Mouse (Mus musculus) midbrain, embryonic 12.5 days (tissue): Measurements from ENCODE around the gene Myocos. TPM values are rescaled to one million over a fixed set of nuclear protein-coding genes. Genes with fewer than 3 reads are reported as not detected.

ENCODE experiments used
- ATAC-seq: fragments of 200-750 bp; cut with Nextera tagmentation; 2 replicates; pipeline ENCODE4 v1.8.0; 2017; ENCODE audit warnings: low read depth, moderate TSS enrichment, moderate library complexity; ENCODE audit not compliant: low FRiP score
- H3K27ac ChIP-seq: fragments of 300-500 bp; sonication (generic); replicated peaks from 2 replicates; pipeline ENCODE4 v1.5.1; 2016; ENCODE audit warnings: mild to moderate bottlenecking
- H3K27me3 ChIP-seq: fragments of 300-500 bp; sonication (generic); 2 replicates; pipeline ENCODE4 v1.6.1; 2016; ENCODE audit warnings: mild to moderate bottlenecking
- H3K36me3 ChIP-seq: fragments of 300-500 bp; sonication (generic); 2 replicates; pipeline ENCODE4 v1.6.1; 2016
- H3K4me1 ChIP-seq: fragments of 300-500 bp; sonication (generic); 2 replicates; pipeline ENCODE4 v1.6.1; 2016
- H3K4me2 ChIP-seq: fragments of 300-500 bp; sonication (generic); replicated peaks from 2 replicates; pipeline ENCODE4 v1.6.1; 2016; ENCODE audit warnings: mild to moderate bottlenecking, moderate library complexity
- H3K4me3 ChIP-seq: fragments of 300-500 bp; sonication (generic); 2 replicates; pipeline ENCODE4 v1.5.1; 2016; ENCODE audit warnings: mild to moderate bottlenecking
- H3K9ac ChIP-seq: fragments of 300-500 bp; sonication (generic); replicated peaks from 2 replicates; pipeline ENCODE4 v1.6.1; 2016; ENCODE audit warnings: mild to moderate bottlenecking, moderate library complexity
- H3K9me3 ChIP-seq: fragments of 300-500 bp; sonication (generic); 2 replicates; pipeline ENCODE4 v1.6.1; 2016; ENCODE audit warnings: mild to moderate bottlenecking
- WGBS: fragments of 180-500 bp; shearing (Covaris S2); methylation state at CpG from one replicate; pipeline ENCODE4 v1.1.7; 2016; 5-methylcytosine and 5-hydroxymethylcytosine counted together
- microRNA-seq: library from miRNA; unstranded; fragments of <30 nt; microRNA quantifications from one replicate; pipeline ENCODE4, GENCODE M21; 2017
- polyA plus RNA-seq: library from polyadenylated mRNA; unstranded; fragments of >200 nt; fragmentation: Nextera tagmentation; extraction: Ambion mirVana; gene quantifications from 2 replicates; pipeline ENCODE4 v1.2.1, GENCODE M21; 2016

Myocos gene
- polyA plus RNA-seq, 1 experiment from 2014 or later: not detected

DNA sequence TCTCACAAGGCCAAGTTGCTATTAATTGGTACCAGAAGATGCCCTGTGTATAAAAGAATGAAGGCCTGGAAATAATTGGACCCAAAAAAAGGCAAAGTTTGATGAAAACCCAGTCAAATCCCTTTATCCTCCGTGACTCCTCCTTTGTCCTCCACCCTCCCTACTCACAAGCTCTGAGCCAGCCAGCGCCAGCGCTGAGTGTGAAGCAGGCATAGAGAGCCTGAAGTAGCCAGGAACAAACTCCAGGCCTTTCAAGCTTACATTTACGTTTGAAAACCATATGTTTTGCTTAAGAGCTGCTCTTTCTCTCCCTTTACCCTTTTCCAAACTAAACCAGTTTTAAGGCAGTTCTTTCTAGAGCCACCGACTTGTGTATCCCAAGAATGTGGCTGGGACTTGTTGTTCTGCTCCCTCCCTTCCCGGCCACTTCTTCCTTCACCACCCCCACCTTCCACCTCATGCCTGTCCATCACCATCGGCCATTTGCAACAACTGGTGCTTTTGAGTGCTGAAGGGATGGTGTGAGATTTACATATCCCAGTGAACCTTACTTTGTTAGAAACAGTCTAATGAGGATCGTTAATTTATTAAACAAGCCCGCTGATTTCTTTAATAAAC is 48.3 kb downstream of the Myocos start:
- H3K4me1 ChIP-seq: peaks cover 13% of the 10 kb centered on the region; the same call in 1 of the 2 replicates
- H3K4me2 ChIP-seq: no peak overlapping the region
- H3K36me3 ChIP-seq: no peaks in the 10 kb centered on the region
- no peaks in the 10 kb centered on the region for H3K9me3 ChIP-seq
- no peak overlapping the region for H3K4me3 ChIP-seq
- H3K27ac ChIP-seq: peak overlapping the region; percentile 52; the same call in 1 of the 2 replicates
- H3K27me3 ChIP-seq: no peaks in the 10 kb centered on the region
- H3K9ac ChIP-seq: no peak overlapping the region
- ATAC-seq: peak; percentile 92
- WGBS: 34% methylated on average over 9 of the region's 9 CpGs

- Histone ChIP-seq H3K27me3 (no peaks in the 10 kb centered on the region), H3K9ac (no peak overlapping the region), H3K4me3 (no peak overlapping the region), H3K36me3 (peaks cover 2% of the 10 kb centered on the region; the same call in 1 of the 2 replicates), H3K4me1 (peaks cover 13% of the 10 kb centered on the region; the same call in 1 of the 2 replicates), H3K9me3 (no peaks in the 10 kb centered on the region), H3K27ac (no peak overlapping the region), H3K4me2 (no peak overlapping the region)
- no peak for ATAC-seq
- 11% methylated on average over 1 of the region's 1 CpGs for WGBS
These were observed 49.9 kb downstream of the Myocos start for GRCm38 (mm10) chr1:162608127-162608526.

DNA sequence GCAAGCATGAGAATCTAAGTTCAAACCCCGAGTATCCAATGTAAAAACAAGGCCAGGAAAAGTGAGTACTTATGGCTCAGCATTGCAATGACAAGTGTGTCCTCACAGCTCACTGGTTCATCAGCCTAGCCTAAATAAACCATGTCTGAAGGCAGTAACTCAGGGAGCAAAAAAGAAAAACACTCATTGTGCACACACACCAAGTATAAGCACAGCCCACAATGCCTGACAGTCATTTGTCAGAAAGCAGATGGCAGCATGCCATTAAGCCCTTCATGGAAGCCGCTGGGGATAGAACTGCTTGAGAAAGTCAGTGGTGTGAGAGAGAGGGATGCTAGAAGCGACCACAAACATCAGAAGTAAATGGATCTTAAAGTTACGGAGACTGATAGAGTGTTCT is 56.7 kb downstream of the Myocos start:
- H3K9me3 ChIP-seq: no peaks in the 10 kb centered on the region
- no peak overlapping the region for H3K9ac ChIP-seq
- H3K4me3 ChIP-seq: no peak overlapping the region
- no peak for ATAC-seq
- H3K27me3 ChIP-seq: no peaks in the 10 kb centered on the region
- H3K4me1 ChIP-seq: no peaks in the 10 kb centered on the region
- no peak overlapping the region for H3K27ac ChIP-seq
- 80% methylated on average over 4 of the region's 4 CpGs for WGBS
- peaks cover 11% of the 10 kb centered on the region for H3K36me3 ChIP-seq
- no peak overlapping the region for H3K4me2 ChIP-seq

DNA sequence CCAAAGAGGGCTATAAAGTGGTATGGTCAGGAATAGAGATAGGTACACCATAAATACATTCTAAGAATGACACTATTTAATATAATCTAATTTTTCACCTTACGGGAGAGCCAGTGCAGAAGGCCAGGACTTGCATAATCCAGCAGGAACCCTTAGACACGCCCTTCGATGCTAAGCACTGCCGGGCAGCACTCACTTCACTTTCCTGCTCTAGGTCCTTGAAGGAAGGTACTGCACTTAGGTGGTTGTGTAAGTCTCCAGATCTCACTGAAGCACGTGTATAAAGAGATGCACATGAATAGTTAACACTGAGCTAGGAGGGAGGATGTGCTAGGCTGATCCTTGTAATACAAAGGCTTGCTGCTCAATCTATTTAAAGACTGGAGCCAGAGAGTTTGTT is 58.4 kb downstream of the Myocos start:
- Histone ChIP-seq H3K4me1 (no peaks in the 10 kb centered on the region), H3K27me3 (no peaks in the 10 kb centered on the region), H3K9ac (no peak overlapping the region), H3K27ac (no peak overlapping the region), H3K4me2 (no peak overlapping the region), H3K9me3 (no peaks in the 10 kb centered on the region), H3K36me3 (peaks cover 15% of the 10 kb centered on the region), H3K4me3 (no peak overlapping the region)
- ATAC-seq: no peak
- 94% methylated on average over 5 of the region's 5 CpGs for WGBS

DNA sequence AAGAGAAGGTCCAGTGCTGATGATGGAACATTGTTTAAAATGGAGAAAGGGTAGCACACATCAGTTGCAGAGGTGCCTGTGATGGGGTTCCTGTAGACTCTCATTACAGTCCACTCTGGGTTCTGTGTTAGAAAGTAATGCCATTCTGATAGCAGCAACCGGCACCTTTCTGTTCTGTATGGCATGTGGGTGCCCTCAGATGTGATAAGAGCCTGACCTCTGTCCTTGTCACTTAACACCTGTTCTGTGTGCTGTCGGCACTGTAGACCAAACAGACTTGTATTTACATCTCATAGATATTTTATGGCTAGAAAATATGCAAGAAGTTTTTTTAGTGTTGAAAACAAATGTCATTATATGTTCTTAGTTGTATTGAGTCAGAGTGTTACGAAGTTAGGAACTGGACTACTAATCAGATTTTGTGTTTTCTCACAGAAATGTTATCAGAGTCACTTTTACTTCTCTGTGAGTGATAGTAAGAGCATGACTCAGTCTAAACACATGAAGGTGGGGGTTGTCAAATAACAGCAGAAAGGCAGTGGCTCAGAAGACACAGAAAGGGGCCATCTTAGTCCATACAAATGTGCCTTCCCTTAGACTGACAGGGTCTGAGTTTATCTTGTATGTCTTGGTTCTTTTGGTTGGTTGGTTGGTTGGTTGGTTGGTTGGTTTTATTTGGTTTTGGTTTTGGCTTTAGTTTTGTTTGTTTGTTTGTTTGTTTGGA is 60.5 kb downstream of the Myocos start:
- Histone ChIP-seq H3K27me3 (no peaks in the 10 kb centered on the region), H3K4me1 (no peaks in the 10 kb centered on the region), H3K9ac (no peak overlapping the region), H3K9me3 (no peaks in the 10 kb centered on the region), H3K27ac (no peak overlapping the region), H3K4me2 (no peak overlapping the region), H3K4me3 (no peak overlapping the region), H3K36me3 (peaks cover 12% of the 10 kb centered on the region)
- no peak for ATAC-seq
- WGBS: 93% methylated on average over 3 of the region's 3 CpGs

Small RNAs within 50 kb of the gene (microRNA-seq; reads per million reads assigned to microRNA genes)
- not detected for gene Gm27616

Other genes with a start within 250 kb of the Myocos start
- gene Dnm3, start 180.2 kb downstream of the Myocos start, polyA plus RNA-seq: 14.2 and 15.6 TPM in 2 replicates
- 22.5 and 24.0 TPM in 2 replicates for gene Mettl13, start 109.7 kb downstream of the Myocos start, polyA plus RNA-seq
- 66.0 and 68.8 TPM in 2 replicates for gene Vamp4, start 87.7 kb downstream of the Myocos start, polyA plus RNA-seq
- not detected in 2 replicates for gene Myoc, start 19.1 kb downstream of the Myocos start, polyA plus RNA-seq
- gene Prrc2c, start 82.3 kb upstream of the Myocos start, polyA plus RNA-seq: 154 and 171 TPM in 2 replicates
- gene Fmo4, start 155.8 kb upstream of the Myocos start, polyA plus RNA-seq: 0.18 and 0.24 TPM in 2 replicates
- gene Fmo1, start 208.4 kb upstream of the Myocos start, polyA plus RNA-seq: 25.0 and 26.9 TPM in 2 replicates
- gene Fmo2, start 240.5 kb upstream of the Myocos start, polyA plus RNA-seq: 0.15 TPM in 1 of 2 replicates, not detected in the other